Mouse (Mus musculus) spleen, postnatal 0 days (tissue): Measurements from ENCODE around the gene Kcnv2. TPM values are rescaled to one million over a fixed set of nuclear protein-coding genes. Genes with fewer than 3 reads are reported as not detected.

Source experiments
- polyA plus RNA-seq: library from polyadenylated mRNA; unstranded; fragments of >200 nt; fragmentation: Nextera tagmentation; extraction: Ambion mirVana; gene quantifications from 2 replicates; pipeline ENCODE4 v1.2.1, GENCODE M21; 2015

Kcnv2 gene
- polyA plus RNA-seq: not detected in 2 replicates

DNA sequence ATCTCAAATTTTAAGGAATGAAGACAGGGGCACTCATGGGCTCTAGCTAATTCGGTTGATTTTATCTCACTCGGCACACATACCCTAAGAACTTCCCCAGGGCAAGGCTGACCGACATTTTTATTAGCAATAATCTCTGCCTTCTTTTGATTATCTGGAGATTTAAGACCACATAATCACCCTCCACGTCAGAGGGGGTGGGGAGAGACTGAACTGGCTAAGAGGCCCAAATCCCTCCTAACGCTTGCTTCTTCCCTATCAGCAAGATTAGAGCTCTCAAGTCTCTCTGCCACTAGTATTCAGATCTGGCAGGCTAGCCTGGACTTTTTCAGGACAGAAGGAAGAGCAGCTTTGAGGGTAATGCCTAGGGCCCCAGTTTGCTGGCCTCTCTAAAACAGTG lies at the start of gene Kcnv2:
Gene Kcnv2, plus strand, starts transcription at position 308 of the 400 bp plus-strand sequence.

Other genes starting within 250 kb of the Kcnv2 start
- 2.7 and 5.3 TPM in 2 replicates for gene Vldlr, start 106.1 kb upstream of the Kcnv2 start, polyA plus RNA-seq
- gene Pum3, start 107.2 kb downstream of the Kcnv2 start, polyA plus RNA-seq: 47.3 and 48.7 TPM in 2 replicates